Mouse (Mus musculus): ENCODE results near the gene Naa16. TPM values are rescaled to one million over a fixed set of nuclear protein-coding genes. Genes with fewer than 3 reads are reported as not detected.
A peak's percentile ranks its signal among the peaks of the same experiment; 100 is the strongest.

The Naa16 gene
- total RNA-seq, 2 experiments from 2014 or later: 12.9 to 16.9 TPM

GRCm38 (mm10) chr14:79331936-79332335 lies 58.6 kb downstream of the Naa16 start:
- no peak for DNase-seq (ENCODE audit: low spot score in 2 of 2)

GRCm38 (mm10) chr14:79330944-79331561 lies 59.5 kb downstream of the Naa16 start:
- no peak for DNase-seq (ENCODE audit: low spot score in 2 of 2)

GRCm38 (mm10) chr14:79327033-79327432 lies 63.5 kb downstream of the Naa16 start:
- DNase-seq (ENCODE audit: low spot score in 2 of 2): no peak

- DNase-seq (ENCODE audit: low spot score in 2 of 2): no peak
Observed at GRCm38 (mm10) chr14:79324112-79324840, 66.3 kb downstream of the Naa16 start.

- no peak for DNase-seq (ENCODE audit: low spot score in 2 of 2)
Observed at GRCm38 (mm10) chr14:79321881-79322280, 68.7 kb downstream of the Naa16 start.

GRCm38 (mm10) chr14:79321152-79321551 lies 69.4 kb downstream of the Naa16 start:
- no peak for DNase-seq (ENCODE audit: low spot score in 2 of 2)

- DNase-seq (ENCODE audit: low spot score in 2 of 2): no peak
Observed at GRCm38 (mm10) chr14:79317602-79318001, 73.0 kb downstream of the Naa16 start.

- DNase-seq (ENCODE audit: low spot score in 2 of 2): no peak
Observed at GRCm38 (mm10) chr14:79315877-79316276, 74.7 kb downstream of the Naa16 start.

GRCm38 (mm10) chr14:79314245-79315010 lies 76.2 kb downstream of the Naa16 start:
- DNase-seq (ENCODE audit: low spot score in 2 of 2): no peak

GRCm38 (mm10) chr14:79313439-79314175 lies 77.0 kb downstream of the Naa16 start:
- no peak for DNase-seq (ENCODE audit: low spot score in 2 of 2)

- no peak for DNase-seq (ENCODE audit: low spot score in 2 of 2)
Observed at GRCm38 (mm10) chr14:79312719-79313118, 77.9 kb downstream of the Naa16 start.

- DNase-seq (ENCODE audit: low spot score in 2 of 2): no peak
Observed at GRCm38 (mm10) chr14:79311918-79312454, 78.6 kb downstream of the Naa16 start.

- DNase-seq (ENCODE audit: low spot score in 2 of 2): no peak
Observed at GRCm38 (mm10) chr14:79309115-79309514, 81.5 kb downstream of the Naa16 start.

GRCm38 (mm10) chr14:79308364-79308763 lies 82.2 kb downstream of the Naa16 start:
- no peak for DNase-seq (ENCODE audit: low spot score in 2 of 2)

- DNase-seq (ENCODE audit: low spot score in 2 of 2): no peak
Observed at GRCm38 (mm10) chr14:79307908-79308307, 82.7 kb downstream of the Naa16 start.

- no peak for DNase-seq (ENCODE audit: low spot score in 2 of 2)
Observed at GRCm38 (mm10) chr14:79307138-79307537, 83.4 kb downstream of the Naa16 start.

- no peak for DNase-seq (ENCODE audit: low spot score in 2 of 2)
Observed at GRCm38 (mm10) chr14:79304873-79305464, 85.6 kb downstream of the Naa16 start.

- DNase-seq (ENCODE audit: low spot score in 2 of 2): no peak
Observed at GRCm38 (mm10) chr14:79303150-79303549, 87.4 kb downstream of the Naa16 start.

GRCm38 (mm10) chr14:79301466-79301875 lies 89.1 kb downstream of the Naa16 start, which contains the start of gene Rgcc:
Rgcc (minus strand) TSS chr14:79301645.
- peak; percentile 90 to 93 for DNase-seq (ENCODE audit: low spot score in 2 of 2)

GRCm38 (mm10) chr14:79300641-79301350 lies 89.8 kb downstream of the Naa16 start:
- peak; percentile 51 to 72 for DNase-seq (ENCODE audit: low spot score in 2 of 2)
